Mouse (Mus musculus) retina, postnatal 1 day (tissue): ENCODE measurements around the gene Galnt7.
"Not testable (repeated sequence)": the region's sequence is repeated elsewhere in the genome, so short reads cannot be mapped to it uniquely, and the experiment has no call there.

Experiments
- DNase-seq: peaks from one replicate; pipeline ENCODE4 v3.0.0-alpha.2; 2012

Galnt7 gene

GRCm38 (mm10) chr8:57538601-57539000 is 114.2 kb downstream of the Galnt7 start:
- no peak for DNase-seq

- DNase-seq: no peak
Measured at GRCm38 (mm10) chr8:57536167-57536566, 116.7 kb downstream of the Galnt7 start.

- no peak for DNase-seq
Measured at GRCm38 (mm10) chr8:57534495-57534894, 118.3 kb downstream of the Galnt7 start.

GRCm38 (mm10) chr8:57533106-57533505 is 119.7 kb downstream of the Galnt7 start:
- DNase-seq: no peak

GRCm38 (mm10) chr8:57532223-57532622 is 120.6 kb downstream of the Galnt7 start:
- DNase-seq: no peak

- peak; percentile 88 for DNase-seq
Measured at GRCm38 (mm10) chr8:57530666-57531349, 122.0 kb downstream of the Galnt7 start.

- DNase-seq: no peak
Measured at GRCm38 (mm10) chr8:57530238-57530637, 122.6 kb downstream of the Galnt7 start.

- DNase-seq: no peak
Measured at GRCm38 (mm10) chr8:57528036-57528435, 124.8 kb downstream of the Galnt7 start.

- no peak for DNase-seq
Measured at GRCm38 (mm10) chr8:57520186-57520786, 132.5 kb downstream of the Galnt7 start.

- DNase-seq: no peak
Measured at GRCm38 (mm10) chr8:57517723-57518122, 135.1 kb downstream of the Galnt7 start.

GRCm38 (mm10) chr8:57516685-57517084 is 136.1 kb downstream of the Galnt7 start:
- not testable (repeated sequence) for DNase-seq

- DNase-seq: not testable (repeated sequence)
Measured at GRCm38 (mm10) chr8:57513178-57513661, 139.6 kb downstream of the Galnt7 start.

GRCm38 (mm10) chr8:57512141-57513056 is 140.4 kb downstream of the Galnt7 start:
- DNase-seq: no peak

GRCm38 (mm10) chr8:57511316-57512118 is 141.3 kb downstream of the Galnt7 start, which contains the start of gene Hmgb2:
TSS of gene Hmgb2 (plus strand) at chr8:57511907.
- peak; percentile 100 for DNase-seq

- no peak for DNase-seq
Measured at GRCm38 (mm10) chr8:57510791-57511315, 142.0 kb downstream of the Galnt7 start.

- DNase-seq: no peak
Measured at GRCm38 (mm10) chr8:57508657-57509056, 144.2 kb downstream of the Galnt7 start.

GRCm38 (mm10) chr8:57507556-57508063 is 145.2 kb downstream of the Galnt7 start:
- DNase-seq: no peak

- DNase-seq: not testable (repeated sequence)
Measured at GRCm38 (mm10) chr8:57505500-57505899, 147.3 kb downstream of the Galnt7 start.

GRCm38 (mm10) chr8:57503641-57504040 is 149.2 kb downstream of the Galnt7 start:
- DNase-seq: peak; percentile 80

- DNase-seq: no peak
Measured at GRCm38 (mm10) chr8:57498847-57499511, 153.9 kb downstream of the Galnt7 start.

- no peak for DNase-seq
Measured at GRCm38 (mm10) chr8:57498494-57498846, 154.4 kb downstream of the Galnt7 start.
